Mouse (Mus musculus) thymus, postnatal 36 days (tissue): ENCODE results near the gene Krtap3-3.
"Not testable (repeated sequence)": the region's sequence is repeated elsewhere in the genome, so short reads cannot be mapped to it uniquely, and the experiment has no call there.

Experiments used
- DNase-seq, 2 experiments: peaks; one replicate each; pipeline ENCODE4 v3.0.0; 2022; ENCODE audit warnings: mixed read lengths in 2 of 2

The Krtap3-3 gene

DNA sequence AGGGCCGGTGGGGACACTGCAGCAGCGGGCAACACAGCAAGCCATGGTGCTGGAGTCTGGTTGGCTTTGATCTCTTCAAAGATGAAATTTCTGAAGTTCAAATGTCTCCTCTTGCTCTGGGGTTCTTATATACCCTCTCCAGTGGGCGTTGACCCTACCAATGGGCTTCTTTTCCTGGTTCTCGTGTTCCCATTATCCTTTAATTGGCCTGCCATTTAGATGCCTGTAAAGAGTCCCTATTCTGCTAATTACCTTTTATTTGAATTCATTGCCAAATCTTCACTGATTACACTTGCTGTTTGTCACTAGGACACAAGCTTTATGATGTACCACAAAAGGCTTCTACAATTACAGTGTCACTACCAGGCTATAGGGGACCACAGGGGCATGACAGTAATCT lies at the start of gene Krtap3-3:
Krtap3-3 (minus strand) TSS at position 101 of the 400 bp plus-strand sequence.
- no peak for DNase-seq

DNA sequence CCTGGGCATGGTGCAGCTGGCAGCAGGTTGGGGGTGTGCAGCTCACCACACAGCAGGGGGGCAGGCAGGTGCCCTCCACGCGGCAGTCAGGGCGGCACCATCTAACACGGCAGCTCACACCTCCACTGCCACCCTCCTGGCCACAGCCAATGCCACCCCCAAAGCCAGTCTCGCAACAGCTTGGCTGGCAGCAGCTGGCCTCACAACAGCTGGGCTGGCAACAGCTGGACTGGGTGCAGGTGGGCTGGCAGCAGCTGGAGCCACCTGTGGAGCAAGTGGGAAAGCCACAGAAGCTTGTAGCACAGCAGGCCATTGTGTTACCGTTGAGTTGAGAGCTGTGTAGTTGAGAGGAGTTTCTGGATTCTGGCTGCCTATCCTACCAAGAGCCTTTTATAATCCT lies 47.1 kb upstream of the Krtap3-3 start, which contains the start of gene Krtap9-3:
Krtap9-3 (minus strand) TSS at position 364 of the 400 bp plus-strand sequence.
- DNase-seq, result not testable (repeated sequence)

DNA sequence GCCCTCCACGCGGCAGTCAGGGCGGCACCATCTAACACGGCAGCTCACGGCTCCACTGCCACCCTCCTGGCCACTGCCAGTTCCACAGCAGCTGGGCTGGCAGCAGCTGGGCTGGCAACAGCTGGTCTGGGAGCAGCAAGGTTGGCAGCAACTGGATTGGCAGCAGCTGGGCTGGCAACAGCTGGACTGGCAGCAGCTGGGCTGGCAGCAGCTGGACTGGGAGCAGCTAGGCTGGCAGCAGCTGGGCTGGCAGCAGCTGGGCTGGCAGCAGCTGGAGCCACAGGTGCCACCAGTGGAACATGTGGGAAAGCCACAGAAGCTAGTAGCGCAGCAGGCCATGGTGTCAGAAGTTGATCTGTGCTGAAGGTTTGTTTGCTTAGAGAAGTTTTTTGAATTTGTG lies 40.3 kb upstream of the Krtap3-3 start, which contains the start of gene Krtap1-3:
Krtap1-3 (minus strand) TSS at position 359 of the 400 bp plus-strand sequence.
- DNase-seq, result no peak

DNA sequence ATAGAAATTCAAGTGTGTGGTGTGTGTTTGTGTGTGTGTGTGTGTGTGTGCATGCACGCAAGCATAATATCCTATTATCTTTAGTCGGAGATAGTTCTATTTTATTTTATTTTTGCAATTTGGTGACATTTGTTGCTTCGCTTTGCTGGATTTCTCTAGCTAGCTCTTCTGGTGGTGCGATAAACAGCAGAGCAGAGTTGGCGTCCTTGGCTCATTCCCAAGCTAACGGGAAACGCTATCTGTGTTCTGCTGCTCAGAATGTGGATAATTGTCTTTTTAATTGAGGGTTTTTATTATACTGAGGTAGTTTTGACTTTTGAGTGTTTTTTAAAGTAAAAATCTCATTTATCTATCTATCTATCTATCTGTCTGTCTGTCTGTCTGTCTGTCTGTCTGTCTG lies 34.4 kb upstream of the Krtap3-3 start:
- DNase-seq, result no peak

DNA sequence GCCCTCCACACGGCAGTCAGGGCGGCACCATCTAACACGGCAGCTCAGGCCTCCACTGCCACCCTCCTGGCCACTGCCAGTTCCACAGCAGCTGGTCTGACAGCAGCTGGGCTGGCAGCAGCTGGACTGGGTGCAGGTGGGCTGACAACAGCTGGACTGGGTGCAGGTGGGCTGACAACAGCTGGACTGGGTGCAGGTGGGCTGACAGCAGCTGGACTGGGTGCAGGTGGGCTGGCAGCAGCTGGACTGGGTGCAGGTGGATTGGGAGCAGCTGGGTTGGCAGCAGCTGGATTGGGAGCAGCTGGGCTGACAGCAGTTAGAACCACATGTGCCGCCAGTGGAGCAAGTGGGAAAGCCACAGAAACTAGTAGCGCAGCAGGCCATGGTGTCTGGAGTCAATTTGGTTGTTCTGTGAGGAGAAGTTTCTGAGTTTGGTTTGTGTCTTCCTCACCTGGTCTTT lies 32.6 kb upstream of the Krtap3-3 start, which contains the start of gene Krtap1-4:
Krtap1-4 (minus strand) TSS at position 410 of the 460 bp plus-strand sequence.
- DNase-seq, result no peak

DNA sequence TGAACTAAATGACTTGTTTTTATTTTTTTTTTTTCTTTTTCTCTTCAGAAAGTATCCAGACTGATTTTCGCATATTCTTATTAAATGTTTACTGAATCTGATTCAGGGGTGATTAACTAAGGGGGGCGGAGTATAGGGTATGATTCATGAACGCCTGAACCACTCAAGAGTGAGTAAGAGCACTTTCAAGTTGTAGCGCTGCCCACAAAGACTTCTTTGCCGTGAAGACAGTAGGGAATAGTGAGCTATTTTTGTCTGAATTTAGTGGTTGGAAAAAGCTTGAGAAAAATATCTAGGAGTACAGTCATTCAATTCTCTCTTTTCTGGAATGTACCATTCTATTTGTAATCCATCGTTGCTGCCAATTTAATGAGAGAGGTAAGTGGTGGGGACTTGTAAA lies 30.9 kb upstream of the Krtap3-3 start:
- no peak for DNase-seq

DNA sequence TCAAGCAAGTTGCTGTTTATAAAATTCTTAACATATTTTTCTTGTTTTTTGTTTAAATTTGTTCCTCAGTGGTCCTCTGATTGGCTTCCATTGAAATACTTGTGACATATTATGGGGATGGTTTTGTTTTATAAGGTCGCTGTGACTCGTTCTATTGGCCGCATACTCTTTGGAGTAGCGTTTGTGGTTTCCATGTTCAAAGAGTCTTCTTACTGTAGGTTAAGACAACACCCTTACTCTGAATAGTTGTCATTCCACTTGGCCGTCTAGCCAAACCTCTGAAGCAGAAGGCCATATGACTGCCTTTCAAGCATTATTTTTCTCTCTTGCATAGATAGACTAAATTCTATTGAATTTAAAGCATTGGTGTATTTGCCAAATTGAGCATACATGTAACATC lies 30.4 kb upstream of the Krtap3-3 start:
- DNase-seq, result no peak

DNA sequence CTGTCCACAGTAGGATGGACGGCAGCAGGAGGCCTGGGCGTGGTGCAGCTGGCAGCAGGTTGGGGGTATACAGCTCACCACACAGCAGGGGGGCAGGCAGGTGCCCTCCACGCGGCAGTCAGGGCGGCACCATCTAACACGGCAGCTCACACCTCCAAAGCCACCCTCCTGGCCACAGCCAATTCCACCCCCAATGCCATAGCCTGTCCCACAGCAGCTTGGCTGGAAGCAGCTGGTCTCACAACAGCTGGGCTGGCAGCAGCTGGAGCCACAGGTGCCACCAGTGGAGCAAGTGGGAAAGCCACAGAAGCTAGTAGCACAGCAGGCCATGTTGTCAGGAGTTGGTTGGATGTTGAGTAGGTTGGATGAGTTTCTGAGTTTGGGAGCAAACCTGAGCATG lies 30.0 kb upstream of the Krtap3-3 start, which contains the start of gene Krtap1-5:
Krtap1-5 (minus strand) TSS at position 381 of the 400 bp plus-strand sequence.
- no peak for DNase-seq

DNA sequence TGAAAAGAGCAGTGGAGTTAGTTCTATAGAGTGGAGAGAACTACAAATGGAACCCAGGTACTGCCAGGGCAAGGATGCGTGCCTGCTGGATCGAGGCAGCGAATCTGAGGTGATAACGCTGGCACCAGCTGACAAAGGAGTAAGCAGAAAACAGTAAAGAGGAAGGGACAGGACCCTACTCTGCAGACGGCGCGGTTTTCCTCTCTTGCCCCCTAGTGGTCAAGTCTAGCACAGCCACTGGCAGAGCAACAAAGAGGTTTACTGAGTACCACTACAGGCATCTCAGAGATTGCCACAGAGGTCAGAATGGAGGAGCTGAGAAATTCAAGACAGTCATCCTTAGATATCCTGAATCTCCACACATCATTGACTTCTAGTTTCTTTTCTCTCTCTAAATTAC lies 23.4 kb upstream of the Krtap3-3 start:
- DNase-seq, result peak; percentile 35 to 50

DNA sequence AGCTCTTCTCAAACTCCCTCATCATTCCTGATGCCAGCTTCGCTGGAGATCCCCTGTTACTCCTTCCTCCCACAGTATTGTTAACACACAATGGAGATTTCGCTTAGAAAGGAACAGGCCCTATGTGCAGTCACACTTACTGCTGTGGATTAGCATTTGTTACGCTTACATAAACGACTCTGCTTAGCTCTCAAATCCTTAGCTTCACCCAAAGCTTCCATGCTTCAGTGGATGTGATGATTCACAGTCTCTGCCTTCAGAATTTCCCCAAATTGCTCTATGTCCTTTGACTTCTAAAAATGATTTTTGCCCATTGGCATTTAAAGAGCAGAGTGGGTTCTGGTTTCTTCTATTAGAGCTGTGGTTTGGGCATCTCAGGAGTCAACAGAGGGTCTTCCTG lies 22.5 kb upstream of the Krtap3-3 start:
- no peak for DNase-seq

DNA sequence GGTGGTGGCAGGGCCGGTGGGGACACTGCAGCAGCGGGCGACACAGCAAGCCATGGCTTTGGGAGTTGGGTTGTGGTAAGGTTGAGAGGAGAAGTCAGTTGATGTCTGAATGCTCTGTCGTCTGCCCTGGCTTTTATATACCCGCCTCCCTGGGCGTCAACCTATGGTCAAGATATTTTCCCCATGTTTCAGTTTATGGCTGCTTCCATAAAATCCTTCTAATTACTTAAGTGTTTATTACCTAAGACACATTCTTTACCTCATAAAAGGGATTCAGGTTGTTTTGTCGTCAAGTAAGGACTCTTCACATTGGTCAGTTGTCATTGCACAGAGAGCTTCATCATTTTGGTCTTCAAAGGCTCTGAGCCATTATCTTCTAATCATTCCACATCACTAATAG lies 15.9 kb upstream of the Krtap3-3 start, which contains the start of gene Krtap3-1:
Krtap3-1 (minus strand) TSS at position 101 of the 400 bp plus-strand sequence.
- no peak for DNase-seq

DNA sequence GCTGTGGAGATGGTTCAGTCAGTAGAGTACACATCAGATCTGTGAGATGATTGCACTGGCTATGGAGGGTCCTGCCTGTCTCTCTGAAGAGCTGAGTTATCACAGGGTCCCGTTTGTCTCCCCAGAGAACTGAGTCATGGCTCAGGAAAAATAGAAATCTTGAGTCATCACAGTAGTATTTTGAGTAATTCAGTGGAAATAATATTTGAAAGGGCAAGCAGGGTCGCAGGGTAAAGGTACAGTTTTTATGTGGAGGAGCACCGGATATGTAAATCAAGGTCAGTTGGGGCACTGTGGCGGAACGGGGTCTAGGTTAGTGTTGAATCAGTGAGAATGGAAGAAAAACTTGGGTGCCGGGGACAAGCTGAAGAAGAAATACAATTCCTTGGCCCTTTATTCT lies 11.9 kb upstream of the Krtap3-3 start:
- no peak for DNase-seq

DNA sequence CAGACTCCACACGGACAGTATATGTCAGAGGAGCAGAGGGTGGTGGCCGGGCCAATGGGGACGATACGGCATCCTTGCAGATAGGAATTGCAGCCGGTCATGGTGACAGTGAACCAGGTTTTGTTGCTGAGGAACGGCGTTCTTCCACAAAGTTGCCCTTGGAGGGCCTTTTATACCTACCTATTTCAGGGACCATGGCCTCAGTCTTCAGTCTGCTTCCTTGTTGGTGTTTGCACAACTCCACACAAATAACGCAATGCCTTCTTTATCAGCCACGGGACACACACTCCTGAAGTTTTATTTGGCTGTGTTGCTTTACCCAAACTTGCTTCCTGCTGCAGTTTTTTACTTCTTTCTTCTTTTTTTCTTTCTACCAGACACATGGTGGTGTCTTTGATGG lies 8.7 kb upstream of the Krtap3-3 start, which contains the start of gene Gm11939:
Gm11939 (minus strand) TSS at position 101 of the 400 bp plus-strand sequence.
- no peak for DNase-seq

DNA sequence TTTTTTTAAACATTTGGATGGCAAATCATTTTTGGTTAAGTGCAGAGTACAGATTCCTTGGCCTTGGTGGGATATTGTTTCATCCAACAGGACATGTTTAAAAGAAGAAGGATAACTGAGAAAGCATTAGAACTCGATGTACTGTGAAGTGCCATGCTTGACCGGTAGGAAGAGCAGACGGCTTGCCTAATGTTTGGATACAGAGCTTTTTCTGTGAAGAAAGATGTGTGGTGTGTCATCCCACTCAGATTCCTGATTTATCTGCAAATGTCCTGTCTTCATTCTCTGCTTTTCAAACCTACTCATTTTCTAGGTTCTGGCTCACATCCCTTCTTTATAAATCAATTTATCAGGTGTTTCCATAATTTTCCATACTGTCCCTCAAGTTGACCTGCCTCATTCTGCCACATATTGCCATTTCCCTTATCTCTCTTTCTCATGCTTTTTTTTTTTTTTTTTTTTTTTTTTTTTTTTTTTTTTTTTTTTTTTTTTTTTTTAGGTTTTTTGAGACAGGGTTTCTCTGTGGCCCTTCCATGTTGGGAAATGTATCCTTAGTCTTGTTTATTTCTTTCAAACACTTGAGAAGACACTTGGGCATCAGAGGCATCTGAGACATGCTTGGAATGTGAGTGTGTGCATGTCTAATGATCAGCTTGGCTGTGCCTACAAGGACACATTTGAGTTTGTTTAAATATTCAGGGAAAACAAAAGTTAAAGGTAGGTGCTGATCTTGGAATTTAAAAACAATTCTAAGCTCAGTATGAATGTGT lies 7.5 kb upstream of the Krtap3-3 start:
- DNase-seq, result no peak

DNA sequence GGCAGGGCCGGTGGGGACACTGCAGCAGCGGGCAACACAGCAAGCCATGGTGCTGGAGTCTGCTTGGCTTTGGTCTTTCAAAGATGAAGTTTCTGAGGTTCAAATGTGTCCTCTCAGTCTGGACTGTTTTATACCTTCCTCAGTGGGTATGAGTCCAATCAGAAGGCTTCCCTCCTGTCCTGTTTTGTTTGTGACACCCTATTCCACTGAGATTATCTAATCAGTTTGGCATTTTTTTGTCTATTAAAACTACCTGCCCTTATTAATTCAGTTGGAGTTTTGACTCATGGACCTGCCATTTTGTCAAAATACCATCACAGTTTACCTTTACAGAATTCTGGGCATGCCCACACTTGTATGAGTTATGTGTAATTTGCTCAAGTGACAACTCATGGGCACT lies 6.1 kb upstream of the Krtap3-3 start, which contains the start of gene Krtap3-2:
Krtap3-2 (minus strand) TSS at position 101 of the 400 bp plus-strand sequence.
- no peak for DNase-seq

DNA sequence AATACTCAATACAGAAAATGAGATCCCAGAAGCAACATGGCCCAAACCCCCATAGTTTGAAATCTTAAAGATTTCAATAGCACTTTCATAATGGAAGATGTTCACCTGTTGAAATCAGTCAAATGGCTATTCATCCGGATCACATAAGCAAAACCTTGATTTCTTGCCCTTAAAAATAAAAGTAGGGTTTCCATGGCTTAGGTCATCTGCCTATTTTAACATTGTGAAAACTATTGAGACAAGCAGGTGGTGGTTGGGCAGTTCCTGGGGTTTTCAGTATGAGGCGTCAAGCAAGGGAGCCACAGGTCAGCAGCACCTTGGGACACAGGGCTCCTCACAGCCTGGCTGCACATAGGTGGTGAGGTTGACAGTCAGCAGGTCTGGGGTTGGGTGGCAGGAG lies 5.5 kb upstream of the Krtap3-3 start:
- DNase-seq, result no peak

DNA sequence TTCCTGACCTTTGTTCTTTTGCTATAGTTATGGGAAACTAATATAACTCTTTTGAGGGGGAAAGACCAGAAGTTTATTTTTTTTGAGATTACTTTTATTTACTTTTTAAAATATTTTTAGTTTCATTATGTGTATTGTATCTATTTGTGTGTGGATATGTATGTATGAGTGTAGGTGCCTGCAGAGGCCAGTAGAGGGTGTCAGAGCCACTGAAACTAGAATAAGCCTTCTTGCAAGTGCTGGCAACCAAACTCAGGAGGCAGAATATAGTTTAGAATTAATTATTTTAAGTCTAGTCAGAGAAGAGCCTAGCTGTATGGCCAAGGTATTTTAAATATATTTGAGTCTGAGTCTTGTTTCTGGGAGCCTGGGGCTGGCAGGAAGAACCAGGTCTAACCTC lies 2.8 kb downstream of the Krtap3-3 start:
- DNase-seq, result no peak

DNA sequence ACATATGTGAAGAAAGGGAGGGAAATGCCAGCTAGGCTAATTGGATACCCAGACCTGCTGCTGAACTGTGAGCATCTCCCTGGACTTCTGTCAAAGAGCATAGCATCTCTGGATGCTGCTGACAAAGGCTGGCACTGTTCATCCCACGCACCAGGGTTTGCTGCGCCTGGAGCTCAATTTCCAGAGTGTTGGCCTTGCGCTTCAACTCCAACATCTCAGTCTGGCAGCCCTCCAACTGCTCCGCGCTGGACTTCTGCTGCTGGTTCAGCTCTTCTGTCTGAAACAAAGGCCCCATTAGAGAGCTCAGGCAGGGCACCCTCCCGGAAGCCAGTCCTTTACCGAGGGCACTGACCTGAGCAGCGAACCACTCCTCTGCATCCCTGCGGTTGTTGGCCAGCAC lies 10.9 kb downstream of the Krtap3-3 start:
- DNase-seq, result no peak

DNA sequence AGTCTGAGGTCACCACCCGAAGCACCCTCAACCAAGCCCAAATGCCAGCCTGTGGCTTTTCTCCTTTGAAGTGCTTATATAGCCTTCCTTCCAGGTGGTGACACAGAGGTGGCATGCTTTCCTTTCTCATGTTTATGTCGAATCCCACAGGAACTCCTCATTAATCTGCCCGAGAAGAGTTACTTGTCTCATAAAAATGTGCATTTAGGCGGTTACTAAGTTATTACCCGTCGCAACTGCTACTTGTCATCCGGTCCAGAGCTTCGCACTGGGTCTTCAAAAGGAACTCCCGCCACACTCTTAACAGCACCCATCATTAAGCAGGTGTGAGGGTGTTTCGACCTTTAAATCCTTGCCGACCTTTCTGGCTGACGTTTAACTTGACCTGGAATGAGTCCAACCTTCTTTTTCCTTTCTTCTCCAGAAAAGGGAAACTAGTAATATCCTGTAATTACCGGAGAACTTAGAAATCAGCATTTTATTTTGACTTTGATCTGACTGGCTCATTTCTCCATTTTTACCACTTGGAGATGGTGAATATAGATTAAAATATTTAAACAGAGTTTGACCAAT lies 29.3 kb downstream of the Krtap3-3 start, which contains the start of gene Krt39:
Krt39 (minus strand) TSS at position 51 of the 573 bp plus-strand sequence.
- DNase-seq, result no peak

DNA sequence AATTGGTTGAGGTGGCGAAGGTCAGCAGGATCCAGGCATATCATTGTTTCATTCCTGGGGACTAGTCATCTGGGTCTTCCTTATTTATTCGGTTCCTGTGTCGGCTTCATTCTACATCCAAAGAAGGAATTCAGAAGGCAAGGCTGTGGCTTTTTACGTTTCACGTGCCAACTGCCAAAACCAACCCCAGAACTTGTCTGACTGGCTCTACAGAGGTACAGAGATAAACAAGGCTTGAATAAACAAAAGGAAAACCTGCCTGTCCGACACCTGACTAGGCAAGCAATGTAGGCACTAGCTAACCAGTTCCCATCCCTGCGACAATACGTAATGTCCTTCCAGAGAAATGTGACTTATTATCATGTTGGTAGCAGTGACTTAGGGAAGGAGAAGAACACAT lies 36.6 kb downstream of the Krtap3-3 start:
- DNase-seq, result no peak
